Mouse (Mus musculus): ENCODE results near the gene Thtpa. TPM values are rescaled to one million over a fixed set of nuclear protein-coding genes. Genes with fewer than 3 reads are reported as not detected.

The Thtpa gene
- total RNA-seq, 2 experiments from 2014 or later: 21.0 to 21.3 TPM

DNA sequence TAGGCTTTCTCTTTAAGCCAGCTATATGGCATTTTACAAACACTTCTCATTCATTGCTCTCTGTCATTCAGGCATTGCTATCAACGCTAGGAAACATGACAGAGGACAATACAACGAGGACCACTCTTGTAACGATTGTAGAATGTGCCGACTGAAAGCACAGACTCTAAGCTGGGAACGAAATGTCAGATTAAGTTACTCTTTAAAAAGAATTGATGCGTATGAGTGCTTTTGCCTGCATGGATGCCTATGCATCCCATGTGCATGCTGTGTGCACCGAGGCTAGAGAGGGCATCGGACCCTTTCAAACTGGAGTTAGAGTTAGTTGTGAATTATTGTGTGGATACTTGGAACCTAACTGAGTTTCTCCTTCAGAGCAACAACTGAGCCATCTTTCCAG lies 41.1 kb downstream of the Thtpa start:
- DNase-seq (ENCODE audit: low spot score in 2 of 2): no peak

- DNase-seq (ENCODE audit: low spot score in 2 of 2): no peak
These were observed 44.7 kb downstream of the Thtpa start for GRCm38 (mm10) chr14:55139313-55139712.

DNA sequence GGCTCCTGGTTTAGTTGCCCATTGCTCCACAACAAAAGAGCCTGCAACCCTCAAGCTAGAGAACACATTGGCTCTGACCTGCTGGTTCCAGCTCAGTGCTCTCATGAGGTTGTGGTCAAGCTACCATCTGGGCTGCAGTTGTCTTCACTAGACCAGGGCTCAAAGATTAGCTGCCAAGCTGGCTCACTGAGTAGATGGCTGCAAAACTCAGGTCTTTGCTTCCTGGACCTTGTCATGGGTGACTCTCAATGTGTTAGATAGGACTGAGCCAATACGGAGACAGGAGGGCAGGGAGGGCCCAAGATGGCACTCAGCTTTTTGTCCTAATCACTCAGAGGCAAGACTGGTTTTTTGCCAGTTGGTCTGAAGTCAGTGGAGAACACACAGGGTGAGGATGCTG lies 51.7 kb downstream of the Thtpa start:
- no peak for DNase-seq (ENCODE audit: low spot score in 2 of 2)

DNA sequence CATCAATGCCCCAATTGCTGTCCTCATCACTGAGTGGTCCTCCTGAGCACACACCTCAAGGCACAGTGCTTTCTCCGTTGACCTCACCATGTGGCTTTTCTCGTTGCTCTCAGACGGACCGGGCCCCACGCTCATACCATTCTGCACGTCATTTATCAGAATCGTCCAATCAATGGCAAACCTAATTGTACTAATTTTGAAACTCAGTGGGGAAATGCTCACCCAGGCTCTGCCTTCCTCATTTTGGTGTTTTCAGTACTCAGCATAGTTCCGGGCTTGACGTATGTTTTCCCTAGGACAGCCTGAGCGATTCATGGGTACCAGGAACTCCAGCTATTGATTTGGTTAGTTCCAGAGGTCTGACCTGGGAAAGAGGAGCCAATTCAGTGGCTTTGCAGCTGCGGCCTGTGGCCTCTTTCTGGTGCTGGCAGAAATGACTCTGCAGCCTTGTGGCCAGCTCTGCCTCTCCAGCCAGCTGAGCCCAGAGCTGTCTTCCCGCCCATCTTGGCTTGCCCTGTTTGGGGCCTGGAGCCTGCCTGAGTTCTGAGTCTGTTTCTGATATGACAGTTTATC lies 52.3 kb downstream of the Thtpa start:
- DNase-seq (ENCODE audit: low spot score in 2 of 2): no peak

GRCm38 (mm10) chr14:55148363-55148915 lies 53.9 kb downstream of the Thtpa start:
- peak in 1 of 2 experiments; percentile 50 for DNase-seq (ENCODE audit: low spot score in 2 of 2)

Other genes with a start within 250 kb of the Thtpa start
- 10 to 100 TPM; 17.9 to 18.3 TPM for gene Homez, start 223.8 kb upstream of the Thtpa start, total RNA-seq (2021)
- gene Ppp1r3e, start 217.2 kb upstream of the Thtpa start, total RNA-seq (2021): 10 to 100 TPM; 16.9 to 21.0 TPM
- gene Bcl2l2, start 211.4 kb upstream of the Thtpa start, total RNA-seq (2021): 10 to 100 TPM; 55.3 to 65.3 TPM
- 10 to 100 TPM in 1 of 2 experiments, 1 to 10 TPM in 1; 5.5 to 13.0 TPM for gene Gm20521, start 211.3 kb upstream of the Thtpa start, total RNA-seq (2021)
- 100 to 1,000 TPM; 334 to 350 TPM for gene Pabpn1, start 202.3 kb upstream of the Thtpa start, total RNA-seq (2021)
- gene Slc22a17, start 181.7 kb upstream of the Thtpa start, total RNA-seq (2021): 10 to 100 TPM; 63.7 to 68.4 TPM
- gene Efs, start 168.7 kb upstream of the Thtpa start, total RNA-seq (2021): 10 to 100 TPM; 13.2 to 13.9 TPM
- gene Il25, start 162.1 kb upstream of the Thtpa start, total RNA-seq (2021): not detected
- 1 to 10 TPM; 2.4 to 3.8 TPM for gene Cmtm5, start 158.5 kb upstream of the Thtpa start, total RNA-seq (2021)
- 1 to 10 TPM in 1 of 2 experiments, under 1 TPM in 1; 0.81 to 4.9 TPM for gene Myh6, start 127.9 kb upstream of the Thtpa start, total RNA-seq (2021)
- gene Gm17428, start 117.9 kb upstream of the Thtpa start, total RNA-seq (2021): not detected
- 10 to 100 TPM in 1 of 2 experiments, 1 to 10 TPM in 1; 5.3 to 21.8 TPM for gene Myh7, start 100.2 kb upstream of the Thtpa start, total RNA-seq (2021)
- gene Ngdn, start 79.3 kb upstream of the Thtpa start, total RNA-seq (2021): 10 to 100 TPM; 44.2 to 47.5 TPM
- 10 to 100 TPM; 11.9 to 13.5 TPM for gene Zfhx2, start 2.5 kb upstream of the Thtpa start, total RNA-seq (2021)
- 10 to 100 TPM; 30.3 to 34.0 TPM for gene Ap1g2, start 11.8 kb downstream of the Thtpa start, total RNA-seq (2021)
- gene Jph4, start 22.2 kb downstream of the Thtpa start, total RNA-seq (2021): 10 to 100 TPM; 11.9 to 14.8 TPM
- gene Dhrs2, start 127.2 kb downstream of the Thtpa start, total RNA-seq (2021): not detected

Data from adrenal gland, postnatal 4 days (tissue).